Comparison of ENCODE assay signal across 8 mouse cellular contexts in the genomic region with DNA sequence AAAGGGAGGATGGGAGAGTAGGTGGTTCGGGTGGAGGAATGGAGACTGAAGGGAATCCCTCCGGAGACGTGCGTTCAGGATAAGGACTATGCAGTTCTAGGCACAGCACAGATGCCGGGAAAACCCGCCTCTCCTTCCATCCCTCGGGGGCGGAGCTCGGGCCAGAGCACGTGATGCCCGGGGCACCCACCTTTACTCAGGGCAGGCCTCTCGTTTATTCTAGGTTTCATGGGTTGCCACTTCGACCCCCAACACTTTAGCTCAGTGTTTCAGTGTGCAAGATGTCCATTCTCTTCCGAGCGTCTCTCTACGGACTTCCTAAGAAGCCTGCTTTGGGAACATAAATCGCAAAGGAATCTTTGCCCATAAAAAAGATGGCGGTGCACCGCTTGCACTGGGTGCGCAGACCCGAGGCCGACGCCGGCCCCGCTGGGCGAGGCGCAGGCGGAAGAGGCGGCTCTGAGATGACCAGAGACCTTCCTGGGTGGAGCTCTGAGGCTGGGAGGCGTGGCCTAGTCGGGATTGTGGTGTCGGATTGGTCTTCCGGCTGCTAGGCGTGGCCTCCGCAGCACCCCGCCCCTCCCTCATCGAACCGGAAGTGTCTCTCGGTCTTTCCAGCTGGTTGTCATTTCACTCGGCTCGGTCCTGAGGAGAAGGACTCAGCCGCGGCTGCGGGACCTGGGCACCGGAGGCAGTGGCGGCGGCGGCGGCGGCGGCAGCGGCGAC. TPM values are rescaled to one million over a fixed set of nuclear protein-coding genes. Genes with fewer than 3 reads are reported as not detected.
DNase-seq lines count a peak whose midpoint lies in the region; ATAC-seq and TF ChIP-seq lines count a peak whose summit lies in the region.

No protein-coding gene starts in this region.

- H3K4me1 ChIP-seq in E14TG2a.4 (replicated peaks; ENCODE audit: low read depth, low read length), result peaks cover 12% of the 10 kb centered on the region; the same call in 1 of the 2 replicates
- H3K4me1 ChIP-seq in forebrain, embryonic 12.5 days, result peaks cover 27% of the 10 kb centered on the region
- H3K4me1 ChIP-seq in heart, postnatal 0 days (ENCODE audit: control insufficient read depth, insufficient read depth), result peaks cover 4% of the 10 kb centered on the region; the same call in 1 of the 2 replicates
- peaks cover 14% of the 10 kb centered on the region for H3K4me1 ChIP-seq in liver, embryonic 16.5 days (ENCODE audit: control insufficient read depth, low read depth, low read length)
- peaks cover 31% of the 10 kb centered on the region for H3K4me1 ChIP-seq in neural tube, embryonic 13.5 days (replicated peaks)
- peaks cover 4% of the 10 kb centered on the region; the same call in 1 of the 2 replicates for H3K4me1 ChIP-seq in testis, adult 2 months (ENCODE audit: control insufficient read depth, insufficient read depth, low read length)

- H3K9ac ChIP-seq in forebrain, embryonic 12.5 days, result peak overlapping the region; percentile 79
- peak overlapping the region; percentile 91 for H3K9ac ChIP-seq in heart, postnatal 0 days (replicated peaks; ENCODE audit: low read depth, low read length)
- peak overlapping the region; percentile 99 for H3K9ac ChIP-seq in liver, embryonic 16.5 days (ENCODE audit: low read depth, low read length)
- peak overlapping the region; percentile 92 for H3K9ac ChIP-seq in neural tube, embryonic 13.5 days

- no peak for TF ChIP-seq CTCF in E14TG2a.4 (conservative IDR thresholded peaks at IDR 0.05; ENCODE audit: low read length)
- no peak for TF ChIP-seq CTCF in heart, postnatal 0 days (IDR thresholded peaks at IDR 0.05; ENCODE audit: low read depth)
- TF ChIP-seq CTCF in testis, adult 2 months (IDR thresholded peaks at IDR 0.05; ENCODE audit: control insufficient read depth, insufficient read depth, insufficient replicate concordance, low read depth, low read length), result 0 out of 2 replicates have a peak, but pooled peaks have one; percentile 7

- H3K27ac ChIP-seq in forebrain, embryonic 12.5 days, result peak overlapping the region; percentile 88
- peak overlapping the region; percentile 90 for H3K27ac ChIP-seq in heart, postnatal 0 days (ENCODE audit: low read depth)
- H3K27ac ChIP-seq in liver, embryonic 16.5 days (ENCODE audit: low read length), result peak overlapping the region; percentile 95
- peak overlapping the region; percentile 93 for H3K27ac ChIP-seq in neural tube, embryonic 13.5 days (replicated peaks)
- peak overlapping the region; percentile 96 for H3K27ac ChIP-seq in testis, adult 2 months (ENCODE audit: control insufficient read depth, insufficient read depth, low read depth, low read length)

- peak; percentile 24; the same call in 1 of the 2 replicates for TF ChIP-seq EP300 in heart, postnatal 0 days (IDR thresholded peaks at IDR 0.05; ENCODE audit: low read depth)

- H3K4me3 ChIP-seq in E14TG2a.4 (replicated peaks; ENCODE audit: low read length), result peak overlapping the region; percentile 98
- peak overlapping the region; percentile 59 for H3K4me3 ChIP-seq in forebrain, embryonic 12.5 days (replicated peaks)
- peak overlapping the region; percentile 79 for H3K4me3 ChIP-seq in heart, postnatal 0 days (ENCODE audit: low read depth, low read length)
- H3K4me3 ChIP-seq in liver, embryonic 16.5 days (ENCODE audit: low read depth, low read length), result peak overlapping the region; percentile 100
- peak overlapping the region; percentile 96 for H3K4me3 ChIP-seq in neural tube, embryonic 13.5 days
- H3K4me3 ChIP-seq in testis, adult 2 months (ENCODE audit: control insufficient read depth, low read depth, low read length), result peak overlapping the region; percentile 97

- peak; percentile 84 for TF ChIP-seq POLR2A in testis, adult 2 months (IDR thresholded peaks at IDR 0.05; ENCODE audit: control insufficient read depth, low read depth, low read length)

- ATAC-seq in forebrain, embryonic 12.5 days (ENCODE audit: low FRiP score), result peak; percentile 100
- ATAC-seq in heart, postnatal 0 days (ENCODE audit: insufficient read depth, low read depth), result peak; percentile 100
- ATAC-seq in liver, embryonic 16.5 days (ENCODE audit: low read depth), result peak; percentile 98
- peak; percentile 99 for ATAC-seq in neural tube, embryonic 13.5 days (ENCODE audit: low read depth)

- peak overlapping the region; percentile 82 for H3K4me2 ChIP-seq in forebrain, embryonic 12.5 days
- H3K4me2 ChIP-seq in heart, postnatal 0 days (ENCODE audit: low read depth, low read length), result peak overlapping the region; percentile 83
- H3K4me2 ChIP-seq in liver, embryonic 16.5 days (ENCODE audit: low read depth, low read length), result peak overlapping the region; percentile 68
- H3K4me2 ChIP-seq in neural tube, embryonic 13.5 days, result peak overlapping the region; percentile 95

- H3K36me3 ChIP-seq in E14TG2a.4 (ENCODE audit: insufficient read depth, low read length), result 0 out of 2 replicates have a peak, but pooled peaks cover 3% of the 10 kb centered on the region
- H3K36me3 ChIP-seq in forebrain, embryonic 12.5 days (replicated peaks), result no peaks in the 10 kb centered on the region
- H3K36me3 ChIP-seq in heart, postnatal 0 days (replicated peaks; ENCODE audit: control insufficient read depth, insufficient read depth, low read length), result no peaks in the 10 kb centered on the region
- H3K36me3 ChIP-seq in liver, embryonic 16.5 days (ENCODE audit: control insufficient read depth, insufficient read depth), result peaks cover 15% of the 10 kb centered on the region
- no peaks in the 10 kb centered on the region for H3K36me3 ChIP-seq in neural tube, embryonic 13.5 days
- H3K36me3 ChIP-seq in testis, adult 2 months (ENCODE audit: control insufficient read depth, insufficient read depth, low read length), result no peaks in the 10 kb centered on the region; the same call in 1 of the 2 replicates

- H3K27me3 ChIP-seq in E14TG2a.4 (ENCODE audit: insufficient read depth, low read length), result no peaks in the 10 kb centered on the region
- no peaks in the 10 kb centered on the region for H3K27me3 ChIP-seq in forebrain, embryonic 12.5 days
- H3K27me3 ChIP-seq in heart, postnatal 0 days (ENCODE audit: control insufficient read depth, insufficient read depth, low read length), result no peaks in the 10 kb centered on the region
- no peaks in the 10 kb centered on the region for H3K27me3 ChIP-seq in liver, embryonic 16.5 days (ENCODE audit: control insufficient read depth, insufficient read depth, low read depth, low read length)
- no peaks in the 10 kb centered on the region for H3K27me3 ChIP-seq in neural tube, embryonic 13.5 days
- H3K27me3 ChIP-seq in testis, adult 2 months (ENCODE audit: control insufficient read depth, insufficient read depth, low read length), result no peaks in the 10 kb centered on the region

- peak; percentile 99 for DNase-seq in c-Kit-positive CD71-positive TER-119-positive erythroid progenitor cells, embryonic 14.5 days (ENCODE audit: low spot score)
- peak; percentile 98 for DNase-seq in heart, postnatal 0 days (ENCODE audit: low spot score)
- DNase-seq in kidney, postnatal 4 days, result peak; percentile 99 to 100

- peaks cover 9% of the 10 kb centered on the region for H3K9me3 ChIP-seq in E14TG2a.4 (ENCODE audit: low read length)
- no peaks in the 10 kb centered on the region for H3K9me3 ChIP-seq in forebrain, embryonic 12.5 days
- H3K9me3 ChIP-seq in heart, postnatal 0 days (replicated peaks; ENCODE audit: control insufficient read depth, low read length), result no peaks in the 10 kb centered on the region
- H3K9me3 ChIP-seq in liver, embryonic 16.5 days (replicated peaks; ENCODE audit: control insufficient read depth, low read length), result no peaks in the 10 kb centered on the region
- no peaks in the 10 kb centered on the region for H3K9me3 ChIP-seq in neural tube, embryonic 13.5 days

- WGBS in forebrain, embryonic 12.5 days, result under 1% methylated on average over 53 of the region's 53 CpGs
- under 1% methylated on average over 53 of the region's 53 CpGs for WGBS in heart, postnatal 0 days
- WGBS in liver, embryonic 16.5 days (ENCODE audit: insufficient replicate concordance), result 0% methylated on average over 53 of the region's 53 CpGs
- WGBS in neural tube, embryonic 13.5 days, result under 1% methylated on average over 53 of the region's 53 CpGs

RNA-seq across cellular contexts. Expression of a gene that starts 1.6 kb away (rescaled TPM):
- 11.7 and 14.0 TPM in 2 replicates for polyA plus RNA-seq in forebrain, embryonic 12.5 days (2016; fragmentation: Nextera tagmentation; extraction: Ambion mirVana)
- total RNA-seq in heart, postnatal 0 days (2014; rRNA removed; ENCODE audit: low replicate concordance), result 30.2 and 39.6 TPM in 2 replicates
- polyA plus RNA-seq in heart, postnatal 0 days (2015; fragmentation: Nextera tagmentation; extraction: Ambion mirVana), result 6.5 and 7.2 TPM in 2 replicates
- 20.8 and 21.0 TPM in 2 replicates for polyA plus RNA-seq in liver, embryonic 16.5 days (2015; fragmentation: Nextera tagmentation; extraction: Ambion mirVana)
- 15.1 and 18.2 TPM in 2 replicates for polyA plus RNA-seq in neural tube, embryonic 13.5 days (2015; fragmentation: Nextera tagmentation; extraction: Ambion mirVana)
- 23.6 and 28.8 TPM in 2 replicates for polyA plus RNA-seq in testis, adult 2 months (2012; rRNA removed)

Comparison
In these comparisons a context has a peak if more than half of its experiments do, and no peak if none do; other contexts are left out.
1. Peak in every context shown above with its lines: DNase-seq, ATAC-seq, H3K4me3 ChIP-seq and H3K27ac ChIP-seq.